Mouse (Mus musculus) CH12.LX (cell line): ENCODE results near the gene Grin2c. TPM values are rescaled to one million over a fixed set of nuclear protein-coding genes. Genes with fewer than 3 reads are reported as not detected.

Experiments used
- DNase-seq: peaks from one replicate; pipeline ENCODE4 v3.0.0-alpha.2; 2013; ENCODE audit errors: extremely low read depth
- H3K27ac ChIP-seq: 2 replicates; pipeline ENCODE4 v1.5.1; 2012; ENCODE audit warnings: low read depth, mild to moderate bottlenecking, control low read depth, moderate library complexity; ENCODE audit not compliant: insufficient read depth
- H3K27me3 ChIP-seq: replicated peaks from 2 replicates; pipeline ENCODE3; 2012; ENCODE audit warnings: inconsistent platforms
- H3K36me3 ChIP-seq, 2 experiments: replicated peaks in 1 of 2; 2 replicates each; pipeline versions ENCODE3 to v1.6.1; 2012; ENCODE audit warnings: inconsistent platforms in 1 of 2, low read length in 1 of 2, mild to moderate bottlenecking in 1 of 2, mixed read lengths in 1 of 2, moderate library complexity in 1 of 2; ENCODE audit not compliant: control insufficient read depth in 1 of 2, insufficient read depth in 1 of 2
- H3K4me1 ChIP-seq, 2 experiments: 2 replicates each; pipeline ENCODE4 v1.6.1; 2012; ENCODE audit warnings: inconsistent platforms in 1 of 2, moderate library complexity in 1 of 2; ENCODE audit not compliant: insufficient read depth in 2 of 2, control insufficient read depth in 1 of 2
- H3K4me2 ChIP-seq: 2 replicates; pipeline ENCODE4 v1.6.1; 2012; ENCODE audit warnings: low read depth, mild to moderate bottlenecking, control low read depth; ENCODE audit not compliant: poor library complexity, insufficient read depth, severe bottlenecking
- H3K4me3 ChIP-seq, 3 experiments: fragments of 150-350 bp in 1 of 3; sonication (generic) in 1 of 3; replicated peaks in 1 of 3; 2 replicates each; pipeline versions ENCODE3 to v1.5.1; 2011 to 2012; ENCODE audit warnings: low read depth in 2 of 3, low read length in 2 of 3, mild to moderate bottlenecking in 2 of 3, moderate library complexity in 2 of 3, control low read depth in 1 of 3, improper control_type of control experiment in 1 of 3, inconsistent platforms in 1 of 3, mixed read lengths in 1 of 3; ENCODE audit not compliant: poor library complexity in 1 of 3
- H3K79me2 ChIP-seq: replicated peaks from 2 replicates; pipeline ENCODE4 v1.6.1; 2012; ENCODE audit warnings: mild to moderate bottlenecking, moderate library complexity; ENCODE audit not compliant: control insufficient read depth, poor library complexity, insufficient read depth, severe bottlenecking; ENCODE audit errors: extremely low read depth
- H3K9ac ChIP-seq: 2 replicates; pipeline ENCODE4 v1.6.1; 2012; ENCODE audit warnings: low read depth, mild to moderate bottlenecking, control low read depth, moderate library complexity; ENCODE audit not compliant: insufficient read depth
- H3K9me3 ChIP-seq: replicated peaks from 2 replicates; pipeline ENCODE3; 2012; ENCODE audit warnings: low read length, inconsistent platforms, mixed read lengths
- BHLHE40 ChIP-seq: IDR thresholded peaks from 2 replicates; pipeline ENCODE4 v1.6.1; 2011; ENCODE audit warnings: mild to moderate bottlenecking, low read depth, low read length, improper control_type of control experiment
- CHD2 ChIP-seq: IDR thresholded peaks from 2 replicates; pipeline ENCODE4 v1.6.1; 2011; ENCODE audit warnings: low read length, improper control_type of control experiment
- CTCF ChIP-seq, 2 experiments: IDR thresholded peaks in 1 of 2; conservative IDR thresholded peaks in 1 of 2; 2 replicates each; pipeline ENCODE4 v1.5.1; 2011 to 2012; ENCODE audit warnings: low read depth in 2 of 2, low read length in 2 of 2, improper control_type of control experiment in 1 of 2, inconsistent platforms in 1 of 2, mild to moderate bottlenecking in 1 of 2, moderate library complexity in 1 of 2
- JUN ChIP-seq: IDR thresholded peaks from 2 replicates; pipeline ENCODE4 v1.6.1; 2011; ENCODE audit warnings: low read depth, mild to moderate bottlenecking, low read length, improper control_type of control experiment, moderate library complexity; ENCODE audit not compliant: insufficient read depth
- MAX ChIP-seq: IDR thresholded peaks from 2 replicates; pipeline ENCODE4 v1.6.1; 2011; ENCODE audit warnings: low read length, improper control_type of control experiment
- MXI1 ChIP-seq: IDR thresholded peaks from 2 replicates; pipeline ENCODE4 v1.6.1; 2011; ENCODE audit warnings: mild to moderate bottlenecking, low read depth, low read length, improper control_type of control experiment
- NELFE ChIP-seq: IDR thresholded peaks from 2 replicates; pipeline ENCODE4 v1.6.1; 2011; ENCODE audit warnings: low read depth, low read length, improper control_type of control experiment
- NRF1 ChIP-seq: IDR thresholded peaks from 2 replicates; pipeline ENCODE4 v1.6.1; 2014; ENCODE audit warnings: low read depth, mild to moderate bottlenecking, inconsistent platforms, low read length, improper control_type of control experiment, moderate library complexity
- PAX5 ChIP-seq: IDR thresholded peaks from 2 replicates; pipeline ENCODE4 v1.6.1; 2012; ENCODE audit warnings: low read length, inconsistent platforms, mixed read lengths
- RAD21 ChIP-seq: IDR thresholded peaks from 2 replicates; pipeline ENCODE4 v1.6.1; 2011; ENCODE audit warnings: low read depth, mild to moderate bottlenecking, low read length, improper control_type of control experiment, moderate library complexity
- RCOR1 ChIP-seq: conservative IDR thresholded peaks from 2 replicates; pipeline ENCODE4 v1.6.1; 2012; ENCODE audit warnings: low read depth, mild to moderate bottlenecking, inconsistent platforms, low read length, improper control_type of control experiment
- SMC3 ChIP-seq: IDR thresholded peaks from 2 replicates; pipeline ENCODE4 v1.6.1; 2011; ENCODE audit warnings: low read depth, low read length, improper control_type of control experiment
- TBP ChIP-seq: conservative IDR thresholded peaks from 2 replicates; pipeline ENCODE4 v1.6.1; 2011; ENCODE audit warnings: low read depth, low read length, improper control_type of control experiment
- UBTF ChIP-seq: IDR thresholded peaks from 2 replicates; pipeline ENCODE4 v1.6.1; 2012; ENCODE audit warnings: low read depth, mild to moderate bottlenecking, inconsistent platforms, low read length, improper control_type of control experiment, moderate library complexity
- USF2 ChIP-seq: conservative IDR thresholded peaks from 2 replicates; pipeline ENCODE4 v1.6.1; 2011; ENCODE audit warnings: low read depth, low read length, improper control_type of control experiment
- ZKSCAN1 ChIP-seq: IDR thresholded peaks from 2 replicates; pipeline ENCODE4 v1.6.1; 2012; ENCODE audit warnings: low read depth, inconsistent platforms, low read length, improper control_type of control experiment, borderline replicate concordance
- ZMIZ1 ChIP-seq: IDR thresholded peaks from 2 replicates; pipeline ENCODE4 v1.6.1; 2012; ENCODE audit warnings: low read depth, mild to moderate bottlenecking, inconsistent platforms, low read length, improper control_type of control experiment
- dilution Hi-C: fragments of 300-500 bp; cut with MboI; formaldehyde crosslinking; loops from 2 replicates; pipeline ENCODE4 v1.14.3; 2020; ENCODE audit warnings: low sequenced_read_pairs; ENCODE audit not compliant: extremely low pct_unique_long_range_greater_than_20kb, extremely low pct_ligation_motif_present
- in situ Hi-C: fragments of 300-500 bp; cut with MboI; formaldehyde crosslinking; loops from 3 replicates; pipeline ENCODE4 v1.14.3; 2019; ENCODE audit warnings: low sequenced_read_pairs, low pct_ligation_motif_present, low pct_unique_long_range_greater_than_20kb, mixed read lengths
- polyA plus RNA-seq: library from polyadenylated mRNA; unstranded; fragments of >175 nt; gene quantifications from 2 replicates; pipeline ENCODE4 v1.2.1, GENCODE M21; 2012; ENCODE audit warnings: low read depth; ENCODE audit not compliant: insufficient read length
- total RNA-seq, 2 experiments: library from RNA; depleted of rRNA; stranded (reverse); fragments of 300-350 nt in 1 of 2; fragments of >200 nt in 1 of 2; gene quantifications; 2 replicates each; pipeline ENCODE4 v1.2.3; 2012 to 2014

Grin2c gene
- 0.04 TPM in 1 of 2 replicates, not detected in the other for total RNA-seq (2012; rRNA removed)
- total RNA-seq (2014; rRNA removed) = not detected in 2 replicates
- not detected in 2 replicates for polyA plus RNA-seq

DNA sequence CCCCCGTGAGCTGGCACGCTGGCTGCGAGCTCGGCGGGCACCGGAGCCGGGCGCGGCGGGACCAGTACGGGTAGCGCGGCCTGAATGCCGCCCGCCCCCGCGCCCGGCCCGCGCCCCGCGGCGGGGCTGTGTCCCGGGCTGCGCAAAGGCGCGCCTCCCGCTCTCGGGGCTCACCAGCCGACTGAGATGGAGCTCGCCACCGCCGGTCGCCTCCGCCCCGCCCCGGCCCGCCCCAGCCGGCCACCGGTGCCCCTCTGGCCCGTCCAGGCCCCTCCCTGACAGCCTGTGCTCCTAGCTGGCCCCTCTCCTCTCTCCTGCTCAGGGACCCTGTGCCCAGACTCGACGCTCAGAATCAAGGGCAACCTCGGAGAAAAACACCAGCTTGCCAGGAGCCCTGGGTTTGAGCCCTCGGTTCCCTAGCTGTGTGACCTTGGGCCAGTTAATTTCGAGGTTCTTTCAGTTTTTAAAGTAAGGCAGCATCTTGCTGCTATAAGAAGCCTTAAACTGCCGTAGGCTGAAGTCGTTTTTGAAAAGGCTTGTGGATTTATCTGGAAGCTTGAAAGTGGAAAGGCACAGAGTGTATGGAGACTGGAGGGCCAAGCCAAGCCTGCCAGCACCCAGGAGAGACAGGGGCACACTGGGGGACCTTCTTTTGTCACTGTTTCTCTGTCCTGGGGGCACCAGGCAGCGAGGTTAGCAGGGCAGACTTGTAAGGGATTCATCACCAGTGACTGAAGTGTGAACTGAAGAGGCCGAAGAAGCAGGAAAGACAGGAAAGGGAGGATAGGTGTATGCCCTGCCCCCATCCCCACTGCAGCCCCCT lies at the start of gene Grin2c:
Grin2c (minus strand) TSS at position 183 of the 823 bp plus-strand sequence.
- dilution Hi-C loops = no loop called here
- Histone ChIP-seq H3K9me3 (no peaks in the 10 kb centered on the region), H3K27me3 (peaks cover 4% of the 10 kb centered on the region), H3K4me3 (no peak within 1 kb of the TSS), H3K9ac (no peak within 1 kb of the TSS), H3K27ac (no peak within 1 kb of the TSS), H3K4me1 (peaks cover 3 to 9% of the 10 kb centered on the region in 2 experiments; a peak in 3 of 4 replicates), H3K79me2 (no peaks in the 10 kb centered on the region), H3K36me3 (peaks cover 45 to 63% of the 10 kb centered on the region in 2 experiments), H3K4me2 (no peak within 1 kb of the TSS)
- no peak for DNase-seq
- in situ Hi-C loops = no loop called here
- no peak for TF ChIP-seq TBP
- no peak for TF ChIP-seq ZMIZ1
- no peak for TF ChIP-seq ZKSCAN1
- no peak for TF ChIP-seq NRF1
- TF ChIP-seq NELFE = no peak
- no peak for TF ChIP-seq RCOR1
- TF ChIP-seq JUN = no peak
- TF ChIP-seq UBTF = no peak
- TF ChIP-seq BHLHE40 = no peak
- no peak for TF ChIP-seq MXI1
- no peak for TF ChIP-seq PAX5
- TF ChIP-seq USF2 = no peak
- TF ChIP-seq MAX = no peak

DNA sequence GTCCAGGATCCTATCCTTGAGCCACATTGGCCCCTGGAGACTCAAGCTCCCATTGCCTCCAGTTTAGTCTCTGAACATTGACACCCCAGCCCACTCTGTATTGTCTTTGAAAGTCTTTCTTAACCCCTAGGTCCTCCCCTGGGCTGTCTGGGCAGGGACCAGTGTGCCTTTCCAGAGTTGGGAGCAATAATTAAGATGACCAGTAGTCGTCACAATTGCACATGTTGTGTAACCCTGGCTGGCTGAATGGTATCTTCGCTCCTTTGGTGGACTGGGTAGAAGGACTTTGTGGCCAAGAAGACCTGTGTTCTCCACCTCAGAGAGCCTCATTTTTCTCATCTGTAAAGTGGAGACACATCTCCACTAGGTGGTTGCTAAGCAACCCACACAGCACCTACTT lies 47.2 kb upstream of the Grin2c start:
- dilution Hi-C loops (no loop called here), in situ Hi-C loops (no loop called here)
- Histone ChIP-seq H3K27me3 (peaks cover 93% of the 10 kb centered on the region), H3K4me3 (no peak overlapping the region), H3K4me2 (no peak overlapping the region), H3K36me3 (no peaks in the 10 kb centered on the region), H3K9me3 (peaks cover 5% of the 10 kb centered on the region), H3K9ac (no peak overlapping the region), H3K27ac (no peak overlapping the region), H3K4me1 (no peaks in the 10 kb centered on the region; a peak in 1 of 4 replicates), H3K79me2 (no peaks in the 10 kb centered on the region)
- peak; percentile 29 for DNase-seq
- TF ChIP-seq MAX = no peak
- TF ChIP-seq RAD21 = peak; percentile 64
- TF ChIP-seq SMC3 = peak; percentile 32
- peak in 1 of 2 experiments; percentile 67; a peak in 2 of 4 replicates for TF ChIP-seq CTCF (conservative IDR thresholded peaks at IDR 0.05 in 1 of 2, IDR thresholded peaks at IDR 0.05 in 1 of 2; ENCODE audit: low read depth in 2 of 2, low read length in 2 of 2)
- TF ChIP-seq CHD2 = no peak
